Mouse (Mus musculus): Measurements from ENCODE around the gene Pcgf5. TPM values are rescaled to one million over a fixed set of nuclear protein-coding genes. Genes with fewer than 3 reads are reported as not detected.
"Not testable (repeated sequence)": the region's sequence is repeated elsewhere in the genome, so short reads cannot be mapped to it uniquely, and the experiment has no call there.

The Pcgf5 gene
- polyA plus RNA-seq, 1 experiment from 2014 or later, result 27.0 TPM

DNA sequence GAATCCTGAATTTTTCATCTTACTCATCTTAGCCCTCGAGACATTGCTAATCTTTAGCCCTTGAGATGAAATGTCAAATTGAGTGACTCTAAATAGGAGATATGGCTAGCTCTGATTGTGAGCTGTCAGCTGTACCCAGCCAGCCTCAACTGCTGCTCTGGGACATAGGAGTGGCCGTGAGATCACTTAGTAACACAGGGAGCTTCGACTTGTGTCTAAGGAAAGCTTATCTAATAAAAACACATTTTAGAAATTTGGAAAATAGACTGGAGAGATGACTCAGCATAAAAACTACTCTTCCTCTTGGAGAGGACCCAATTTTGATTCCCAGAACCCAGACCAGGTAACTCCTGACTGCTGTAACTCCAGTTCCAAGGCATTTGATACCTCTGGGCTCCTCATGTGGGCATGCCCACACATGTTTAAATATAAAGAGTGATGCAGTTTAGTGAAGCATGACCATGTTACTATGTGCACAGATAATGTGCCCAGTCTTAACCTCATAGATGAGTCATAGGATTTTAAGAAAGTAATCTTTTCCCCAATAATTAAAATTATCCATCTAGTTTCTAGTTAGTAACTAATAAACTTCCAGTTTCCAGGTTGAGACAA lies 103.0 kb downstream of the Pcgf5 start:
- H3K27ac ChIP-seq, result no peak overlapping the region
- H3K4me3 ChIP-seq (replicated peaks), result no peak overlapping the region
- no peaks in the 10 kb centered on the region for H3K9me3 ChIP-seq
- no peaks in the 10 kb centered on the region for H3K36me3 ChIP-seq
- H3K9ac ChIP-seq, result no peak overlapping the region
- no peaks in the 10 kb centered on the region for H3K4me1 ChIP-seq (replicated peaks)
- 85% methylated on average over 3 of the region's 3 CpGs for WGBS
- no peak overlapping the region for H3K4me2 ChIP-seq (replicated peaks)
- H3K27me3 ChIP-seq (replicated peaks), result no peaks in the 10 kb centered on the region
- ATAC-seq, result no peak

DNA sequence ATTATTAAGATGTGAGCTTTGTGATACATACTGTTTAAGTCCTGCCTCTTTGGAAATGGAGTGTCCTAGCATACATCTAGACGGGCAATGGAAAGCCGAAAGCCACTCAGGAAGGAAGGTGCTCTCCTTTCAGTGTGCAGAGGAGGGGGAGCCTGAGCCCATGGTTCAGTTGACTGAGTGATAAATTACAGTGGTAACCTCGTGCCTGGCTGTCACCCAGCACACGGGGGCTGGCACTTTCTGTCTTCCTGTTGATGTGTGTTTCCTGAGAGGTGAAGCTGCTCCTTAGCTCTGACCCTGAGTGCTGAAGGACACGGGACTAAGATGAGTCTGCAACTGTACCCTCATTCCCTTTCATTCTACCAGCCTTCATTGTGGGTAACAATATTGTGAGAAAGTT lies 103.6 kb downstream of the Pcgf5 start:
- no peak overlapping the region for H3K4me2 ChIP-seq (replicated peaks)
- no peak overlapping the region for H3K4me3 ChIP-seq (replicated peaks)
- H3K9me3 ChIP-seq, result no peaks in the 10 kb centered on the region
- 34% methylated on average over 5 of the region's 5 CpGs for WGBS
- H3K9ac ChIP-seq, result no peak overlapping the region
- H3K4me1 ChIP-seq (replicated peaks), result no peaks in the 10 kb centered on the region
- H3K27me3 ChIP-seq (replicated peaks), result no peaks in the 10 kb centered on the region
- ATAC-seq, result no peak
- no peaks in the 10 kb centered on the region for H3K36me3 ChIP-seq
- no peak overlapping the region for H3K27ac ChIP-seq

DNA sequence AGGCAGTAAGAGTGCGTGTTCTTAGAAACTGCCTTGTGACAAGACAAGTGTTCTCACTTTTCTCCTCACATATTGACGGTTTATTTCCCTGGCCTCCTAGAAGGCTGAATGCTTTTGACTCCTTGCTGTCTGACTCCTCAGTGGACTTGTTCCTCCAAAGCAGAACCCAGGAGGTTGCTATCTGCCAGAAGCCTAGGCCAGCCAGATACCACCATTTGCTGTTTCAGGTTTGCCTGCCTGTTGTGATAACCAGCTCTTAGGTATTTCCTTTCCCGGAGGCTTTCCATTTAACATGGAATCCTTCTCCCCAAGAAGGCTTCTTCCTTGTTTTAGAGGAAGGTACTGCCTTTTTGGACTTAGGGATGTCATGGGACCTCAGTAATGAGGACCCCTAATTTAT lies 104.1 kb downstream of the Pcgf5 start:
- WGBS, result 63% methylated on average over 3 of the region's 3 CpGs
- not testable (repeated sequence) for H3K27me3 ChIP-seq (replicated peaks); H3K4me3 ChIP-seq (replicated peaks); H3K9ac ChIP-seq; H3K27ac ChIP-seq; H3K36me3 ChIP-seq; H3K9me3 ChIP-seq; ATAC-seq; H3K4me1 ChIP-seq (replicated peaks); H3K4me2 ChIP-seq (replicated peaks)

DNA sequence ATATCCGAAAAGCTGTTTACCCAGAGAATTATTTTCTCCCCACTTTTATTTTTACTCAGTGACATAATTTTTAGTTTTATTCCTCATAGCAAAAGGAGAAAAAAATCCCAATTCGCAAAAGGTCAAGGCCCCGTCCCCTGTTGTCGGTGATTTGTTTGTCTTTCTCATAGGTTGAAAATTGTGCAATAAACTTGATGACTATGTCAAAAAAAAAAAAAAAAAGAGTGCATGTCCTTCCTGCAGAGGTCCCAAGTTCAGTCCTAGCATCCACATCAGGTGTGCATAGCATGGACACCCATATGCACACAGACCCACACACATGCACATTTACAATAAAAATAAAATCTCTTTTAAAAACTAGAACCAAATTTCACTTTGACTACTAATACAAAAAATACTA lies 105.3 kb downstream of the Pcgf5 start:
- H3K4me1 ChIP-seq (replicated peaks), result no peaks in the 10 kb centered on the region
- H3K4me2 ChIP-seq (replicated peaks), result no peak overlapping the region
- H3K27ac ChIP-seq, result no peak overlapping the region
- no peak overlapping the region for H3K4me3 ChIP-seq (replicated peaks)
- no peaks in the 10 kb centered on the region for H3K9me3 ChIP-seq
- whole genome bisulfite sequencing, result 77% methylated on average over 4 of the region's 4 CpGs
- no peaks in the 10 kb centered on the region for H3K36me3 ChIP-seq
- no peak overlapping the region for H3K9ac ChIP-seq
- H3K27me3 ChIP-seq (replicated peaks), result no peaks in the 10 kb centered on the region
- ATAC-seq, result no peak

DNA sequence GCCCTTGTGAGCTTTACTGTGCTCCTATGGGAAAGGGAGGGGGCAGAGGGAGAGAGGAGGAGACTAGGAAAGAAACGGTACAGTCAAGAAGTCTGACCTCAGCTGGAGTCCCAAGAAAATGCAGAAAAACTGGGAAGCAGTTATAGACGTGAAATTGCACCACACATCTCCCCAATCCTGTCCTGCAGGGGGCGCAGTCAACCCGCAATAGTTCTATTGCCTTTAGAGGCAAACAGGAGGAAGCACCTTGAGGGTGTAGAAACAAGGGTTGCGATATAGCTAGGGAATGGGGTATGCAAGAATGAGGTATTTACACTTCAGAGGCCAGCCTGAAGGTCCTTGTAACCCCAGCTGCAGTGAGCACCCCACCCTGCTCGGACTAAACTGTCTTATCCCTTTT lies 122.0 kb downstream of the Pcgf5 start:
- 13% methylated on average over 6 of the region's 6 CpGs for WGBS

DNA sequence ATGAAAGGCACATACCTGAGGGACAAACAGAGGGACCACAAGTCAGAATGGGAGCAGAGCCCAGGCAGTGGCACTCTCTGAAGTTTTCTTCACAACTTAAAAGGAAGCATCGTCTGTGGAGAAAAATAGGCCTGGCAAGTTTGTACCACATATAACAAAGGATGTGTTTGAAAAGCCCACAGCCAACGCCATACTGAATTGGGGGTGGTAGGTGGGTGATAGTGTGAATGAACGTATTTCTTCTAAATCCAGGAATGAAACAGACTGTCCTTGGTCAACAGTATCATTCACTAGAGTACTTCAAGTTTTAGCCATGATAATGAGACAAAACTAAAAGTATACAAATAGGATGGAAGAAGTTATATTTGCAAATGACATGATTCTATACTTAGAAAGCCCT lies 123.2 kb downstream of the Pcgf5 start:
- Histone ChIP-seq H3K9ac (no peak overlapping the region), H3K27ac (no peak overlapping the region), H3K9me3 (no peaks in the 10 kb centered on the region), H3K4me1 (replicated peaks) (no peaks in the 10 kb centered on the region), H3K27me3 (replicated peaks) (no peaks in the 10 kb centered on the region), H3K36me3 (no peaks in the 10 kb centered on the region), H3K4me2 (replicated peaks) (no peak overlapping the region), H3K4me3 (replicated peaks) (no peak overlapping the region)
- WGBS, result 89% methylated on average over 3 of the region's 3 CpGs
- ATAC-seq, result no peak

More for the DNA sequence above, 122.0 kb downstream of the Pcgf5 start:
- no peaks in the 10 kb centered on the region for H3K4me1 ChIP-seq (replicated peaks)
- no peak overlapping the region for H3K4me3 ChIP-seq (replicated peaks)
- H3K36me3 ChIP-seq, result no peaks in the 10 kb centered on the region
- no peak overlapping the region for H3K9ac ChIP-seq
- no peak for ATAC-seq
- no peak overlapping the region for H3K4me2 ChIP-seq (replicated peaks)
- H3K27ac ChIP-seq, result no peak overlapping the region
- H3K27me3 ChIP-seq (replicated peaks), result no peaks in the 10 kb centered on the region
- H3K9me3 ChIP-seq, result no peaks in the 10 kb centered on the region

DNA sequence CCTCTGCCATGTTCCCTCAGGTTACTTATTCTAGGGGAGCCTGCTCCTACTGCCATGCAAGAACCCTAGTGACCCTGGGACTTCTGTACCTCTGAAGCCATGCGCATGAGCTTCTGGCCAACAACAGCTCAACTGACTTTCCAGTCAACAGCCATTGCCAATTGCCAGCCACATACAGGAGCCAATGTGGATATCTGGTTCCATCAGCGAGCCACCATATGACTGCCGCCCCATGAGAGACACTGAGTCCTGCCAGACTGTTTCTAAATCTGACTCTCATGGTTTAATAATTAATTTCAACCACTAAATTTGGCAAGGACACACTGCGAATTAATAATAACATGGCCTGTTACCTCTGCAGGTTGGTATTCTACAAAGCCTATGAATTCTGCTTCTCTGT lies 128.5 kb downstream of the Pcgf5 start:
- no peaks in the 10 kb centered on the region for H3K36me3 ChIP-seq
- ATAC-seq, result no peak
- H3K9me3 ChIP-seq, result no peaks in the 10 kb centered on the region
- no peak overlapping the region for H3K4me3 ChIP-seq (replicated peaks)
- no peak overlapping the region for H3K27ac ChIP-seq
- no peak overlapping the region for H3K9ac ChIP-seq
- no peak overlapping the region for H3K4me2 ChIP-seq (replicated peaks)
- no peaks in the 10 kb centered on the region for H3K4me1 ChIP-seq (replicated peaks)
- no peaks in the 10 kb centered on the region for H3K27me3 ChIP-seq (replicated peaks)
- WGBS, result 90% methylated on average over 4 of the region's 4 CpGs

DNA sequence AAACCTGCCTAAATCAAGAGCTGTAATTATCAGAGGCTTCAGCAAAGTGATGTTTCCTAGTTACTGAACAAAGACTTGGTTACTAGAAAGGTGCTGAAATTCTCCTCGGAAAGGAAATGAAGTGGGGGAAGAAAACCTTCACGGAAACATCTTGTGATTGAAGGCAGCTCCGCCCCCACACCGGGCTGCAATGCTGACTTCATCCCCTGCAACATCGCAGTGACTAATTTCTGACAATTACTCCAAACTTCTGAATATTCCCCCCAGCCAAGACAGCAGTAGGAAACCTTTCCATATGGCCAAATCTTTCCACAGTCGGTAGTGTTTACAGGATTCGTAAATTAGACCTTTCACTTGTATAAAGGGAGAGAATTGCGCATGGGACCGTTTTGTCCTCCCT lies 129.0 kb downstream of the Pcgf5 start:
- Histone ChIP-seq H3K9me3 (no peaks in the 10 kb centered on the region), H3K9ac (no peak overlapping the region), H3K36me3 (no peaks in the 10 kb centered on the region), H3K27me3 (replicated peaks) (no peaks in the 10 kb centered on the region), H3K4me2 (replicated peaks) (no peak overlapping the region), H3K27ac (no peak overlapping the region), H3K4me3 (replicated peaks) (no peak overlapping the region), H3K4me1 (replicated peaks) (no peaks in the 10 kb centered on the region)
- ATAC-seq, result no peak
- WGBS, result 45% methylated on average over 9 of the region's 9 CpGs

DNA sequence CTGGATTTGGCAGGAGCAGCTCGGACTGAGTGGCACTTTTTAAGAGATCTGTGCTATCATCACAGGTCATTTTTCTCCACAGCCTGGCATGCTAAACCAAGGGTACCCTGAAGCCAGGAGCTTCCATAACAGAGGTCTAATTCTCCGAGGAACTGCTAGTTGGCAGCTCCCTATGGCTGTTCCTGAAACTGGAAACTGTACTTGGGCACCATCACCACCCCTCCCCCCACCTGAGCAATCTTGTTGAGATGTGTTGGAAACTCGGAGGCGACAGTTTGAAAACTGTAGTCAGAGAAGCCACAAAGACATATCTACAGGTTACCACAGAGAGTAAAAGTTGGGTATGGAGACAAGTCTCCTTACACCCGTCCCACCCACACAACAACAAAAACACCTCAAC lies 129.6 kb downstream of the Pcgf5 start:
- H3K4me3 ChIP-seq (replicated peaks), result no peak overlapping the region
- H3K9me3 ChIP-seq, result no peaks in the 10 kb centered on the region
- H3K36me3 ChIP-seq, result no peaks in the 10 kb centered on the region
- no peak for ATAC-seq
- H3K4me1 ChIP-seq (replicated peaks), result no peaks in the 10 kb centered on the region
- no peaks in the 10 kb centered on the region for H3K27me3 ChIP-seq (replicated peaks)
- H3K27ac ChIP-seq, result no peak overlapping the region
- H3K4me2 ChIP-seq (replicated peaks), result no peak overlapping the region
- WGBS, result 64% methylated on average over 5 of the region's 5 CpGs
- no peak overlapping the region for H3K9ac ChIP-seq

DNA sequence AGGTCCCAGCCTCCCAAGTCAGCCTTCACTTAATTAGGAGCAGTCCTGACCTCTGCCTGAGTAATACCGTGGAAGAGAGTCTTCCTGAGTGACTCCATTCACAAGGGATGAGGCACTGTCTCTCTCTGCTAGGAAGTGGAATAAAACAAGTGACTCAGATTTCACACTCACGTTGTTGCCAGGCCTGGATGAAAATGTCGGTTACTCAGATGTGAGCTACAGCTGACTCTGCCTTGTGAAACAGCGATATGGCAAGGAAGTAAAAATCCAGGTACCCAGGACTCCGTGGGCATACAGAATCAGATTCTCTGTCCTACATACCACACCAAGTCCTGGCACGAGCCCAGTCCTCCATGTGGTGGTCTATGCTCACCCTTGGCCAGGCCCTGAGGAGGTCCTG lies 142.8 kb downstream of the Pcgf5 start:
- no peak for ATAC-seq
- Histone ChIP-seq H3K9me3 (no peaks in the 10 kb centered on the region), H3K27ac (no peak overlapping the region), H3K36me3 (no peaks in the 10 kb centered on the region), H3K4me2 (replicated peaks) (no peak overlapping the region), H3K4me1 (replicated peaks) (no peaks in the 10 kb centered on the region), H3K27me3 (replicated peaks) (no peaks in the 10 kb centered on the region), H3K4me3 (replicated peaks) (no peak overlapping the region), H3K9ac (no peak overlapping the region)
- WGBS, result 83% methylated on average over 6 of the region's 6 CpGs

DNA sequence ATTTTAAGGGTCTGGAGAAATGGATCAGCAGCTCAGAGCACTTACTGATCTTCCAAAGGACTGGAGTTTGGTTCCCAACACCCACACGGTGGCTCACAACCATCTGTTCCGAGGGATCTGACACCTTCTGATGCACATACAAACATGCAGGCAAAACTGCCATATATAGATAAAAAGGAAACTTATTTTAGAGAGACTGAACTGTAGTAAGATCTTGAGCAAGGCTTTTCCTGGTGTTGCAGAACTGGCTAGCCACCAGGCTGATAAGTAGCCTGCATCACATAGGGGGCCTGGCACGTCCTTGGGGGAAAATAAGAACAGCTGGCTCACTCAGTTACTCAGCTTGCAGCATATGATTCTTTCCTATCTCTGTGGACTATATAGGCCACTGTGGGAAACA lies 147.4 kb downstream of the Pcgf5 start:
- H3K27me3 ChIP-seq (replicated peaks), result no peaks in the 10 kb centered on the region
- no peak overlapping the region for H3K4me2 ChIP-seq (replicated peaks)
- WGBS, result 55% methylated on average over 3 of the region's 3 CpGs
- no peak for ATAC-seq
- H3K27ac ChIP-seq, result no peak overlapping the region
- no peaks in the 10 kb centered on the region for H3K4me1 ChIP-seq (replicated peaks)
- no peaks in the 10 kb centered on the region for H3K9me3 ChIP-seq
- H3K36me3 ChIP-seq, result no peaks in the 10 kb centered on the region
- no peak overlapping the region for H3K9ac ChIP-seq
- no peak overlapping the region for H3K4me3 ChIP-seq (replicated peaks)

DNA sequence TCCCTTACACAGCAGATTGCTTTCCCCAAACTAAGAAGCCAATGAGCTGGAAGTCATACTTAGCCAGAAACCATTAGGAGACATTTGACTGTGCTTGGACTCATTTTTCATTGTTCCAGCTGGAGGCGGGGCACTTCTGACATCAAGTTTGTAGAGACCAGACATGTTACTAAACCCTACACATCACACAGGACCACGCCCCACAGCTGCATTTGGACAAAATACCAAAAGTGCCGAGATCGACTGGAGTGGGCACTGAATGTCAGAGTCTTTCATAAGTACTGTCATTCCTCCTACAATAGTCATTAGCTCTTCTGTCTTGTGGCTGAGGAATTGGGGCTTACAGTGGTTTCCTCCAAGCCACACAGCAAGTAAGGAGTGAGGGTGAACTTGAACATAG lies 148.4 kb downstream of the Pcgf5 start:
- Histone ChIP-seq H3K4me2 (replicated peaks) (no peak overlapping the region), H3K9me3 (no peaks in the 10 kb centered on the region), H3K4me1 (replicated peaks) (no peaks in the 10 kb centered on the region), H3K9ac (no peak overlapping the region), H3K4me3 (replicated peaks) (no peak overlapping the region), H3K27ac (no peak overlapping the region), H3K27me3 (replicated peaks) (no peaks in the 10 kb centered on the region), H3K36me3 (no peaks in the 10 kb centered on the region)
- no peak for ATAC-seq
- WGBS, result 77% methylated on average over 4 of the region's 4 CpGs

DNA sequence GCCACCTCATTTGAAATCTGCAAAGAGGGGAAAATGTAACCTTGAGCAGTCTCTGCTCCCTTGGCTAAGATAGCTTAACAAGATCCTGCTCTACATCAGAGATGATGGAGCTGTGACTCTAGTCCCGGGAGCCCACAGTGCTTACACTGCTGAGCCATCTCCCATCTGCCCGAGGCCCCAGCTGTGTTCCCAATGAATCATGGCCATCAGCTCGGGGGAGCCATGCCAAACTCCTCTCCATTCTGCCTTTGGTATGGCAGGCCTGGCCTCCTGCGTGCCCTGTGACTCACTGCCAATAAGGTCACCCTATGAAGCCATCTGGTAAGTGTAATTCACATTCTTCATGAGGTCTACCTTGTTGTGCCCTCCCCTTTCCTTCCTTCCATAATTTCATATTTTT lies 149.0 kb downstream of the Pcgf5 start:
- ATAC-seq, result no peak
- H3K9me3 ChIP-seq, result no peaks in the 10 kb centered on the region
- WGBS, result 73% methylated on average over 4 of the region's 4 CpGs
- no peak overlapping the region for H3K27ac ChIP-seq
- H3K4me2 ChIP-seq (replicated peaks), result no peak overlapping the region
- H3K27me3 ChIP-seq (replicated peaks), result no peaks in the 10 kb centered on the region
- no peak overlapping the region for H3K4me3 ChIP-seq (replicated peaks)
- no peak overlapping the region for H3K9ac ChIP-seq
- no peaks in the 10 kb centered on the region for H3K4me1 ChIP-seq (replicated peaks)
- H3K36me3 ChIP-seq, result no peaks in the 10 kb centered on the region
